Mouse (Mus musculus): Measurements from ENCODE around the gene Mn1.

GRCm38 (mm10) chr5:111394198-111395053, 22.7 kb upstream of the Mn1 start:
- TF ChIP-seq POLR2A (IDR thresholded peaks at IDR 0.05; ENCODE audit: extremely low read depth, insufficient read depth, low read length) (no peak), CTCF (IDR thresholded peaks at IDR 0.05; ENCODE audit: extremely low read depth, insufficient read depth, low read length) (no peak)

Data from cortical plate, adult 2 months (tissue).